Mouse (Mus musculus) c-Kit-positive CD71-negative TER-119-negative erythroid progenitor cells, embryonic 14.5 days (primary cell): ENCODE data around the gene Aldh1l2.

Experiments used
- DNase-seq: peaks from one replicate; pipeline ENCODE4 v3.0.0-alpha.2; 2013; ENCODE audit warnings: low read depth

Gene Aldh1l2

DNA sequence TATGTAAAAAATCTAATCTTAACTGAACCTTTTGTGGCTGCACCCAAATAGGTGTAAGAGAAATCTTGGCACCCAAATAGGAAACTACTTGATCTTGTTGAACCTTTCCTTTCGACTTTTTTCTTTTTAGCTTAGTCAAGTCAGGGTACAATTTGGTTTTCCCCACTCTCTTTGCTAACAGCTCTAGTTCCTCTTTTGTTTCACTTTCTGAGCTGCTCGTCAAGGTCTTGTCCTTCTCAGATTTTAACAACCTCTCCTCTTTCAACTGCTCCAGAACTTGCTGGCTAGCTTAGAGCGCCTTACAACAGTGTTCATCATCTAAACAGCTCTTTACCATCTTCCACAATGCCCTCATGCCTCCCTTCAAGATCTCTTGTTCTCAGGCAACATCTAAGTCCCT is 76.4 kb downstream of the Aldh1l2 start:
- no peak for DNase-seq

DNA sequence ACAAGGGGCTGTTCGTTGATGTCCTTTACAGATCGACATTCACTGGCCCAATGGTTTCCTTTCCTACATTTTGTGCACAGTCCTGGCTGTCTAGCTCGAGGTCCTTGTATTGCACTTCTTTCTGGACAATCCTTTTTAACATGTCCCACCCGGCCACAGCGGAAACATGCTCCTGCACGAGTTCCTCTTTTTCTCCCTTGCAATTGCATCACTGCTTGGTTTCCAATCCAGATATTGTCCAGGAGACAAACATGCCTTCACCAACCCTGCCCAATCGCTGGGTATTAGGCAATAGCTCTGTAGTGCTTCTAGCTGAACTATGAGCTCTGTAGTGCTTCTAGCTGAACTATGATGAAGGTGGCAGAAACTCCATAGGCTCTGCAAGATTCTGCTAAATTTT is 85.4 kb downstream of the Aldh1l2 start:
- DNase-seq: no peak
